Mouse (Mus musculus) heart, postnatal 14 days (tissue): ENCODE measurements at regions not wholly inside any gene's neighbourhood (a gene's known extent, or its start where the extent isn't known, plus 50 kb on each side); places are given as distances from the start of the nearest gene placed in this dataset.

ENCODE experiments used
- DNase-seq, 2 experiments: peaks; one replicate each; pipeline ENCODE4 v3.0.0; 2021 to 2022
- intact Hi-C: fragments of 180-260 bp; cut with DNase I; formaldehyde crosslinking; loops from one replicate; pipeline ENCODE4 v1.15.1; 2025

- no peak for DNase-seq
- intact Hi-C loops: no loop called here
Measured at GRCm38 (mm10) chr16:10098511-10098910, 71.5 kb upstream of the Rpl39l start.

GRCm38 (mm10) chr16:10088461-10089353 lies 81.3 kb upstream of the Rpl39l start:
- DNase-seq: peak; percentile 8 to 41
- intact Hi-C loops: loop anchor here (2.0 to 5.0 kb wide), 3 partner anchors 186 to 434 kb away; partner anchors contain the start of gene Tekt5

GRCm38 (mm10) chr16:10086341-10086740 lies 83.7 kb upstream of the Rpl39l start:
- DNase-seq: peak in 1 of 2 experiments; percentile 14
- intact Hi-C loops: loop anchor here (5.0 kb wide), 2 partner anchors 311 to 436 kb away; partner anchors contain the start of gene Tekt5

- intact Hi-C loops: loop anchor here (5.0 kb wide), 2 partner anchors 312 to 437 kb away; partner anchors contain the start of gene Tekt5
Measured at GRCm38 (mm10) chr16:10085429-10085828, 84.6 kb upstream of the Rpl39l start.

GRCm38 (mm10) chr16:10081751-10082150 lies 86.4 kb upstream of the Grin2a start:
- DNase-seq: no peak
- intact Hi-C loops: no loop called here

More at GRCm38 (mm10) chr16:10085429-10085828, 84.6 kb upstream of the Rpl39l start:
- DNase-seq: no peak

GRCm38 (mm10) chr16:10080121-10080679 lies 84.8 kb upstream of the Grin2a start:
- intact Hi-C loops: no loop called here
- no peak for DNase-seq

GRCm38 (mm10) chr16:10073158-10073557 lies 77.8 kb upstream of the Grin2a start:
- peak; percentile 40 to 69 for DNase-seq
- intact Hi-C loops: loop anchor here (5.0 kb wide), 1 partner anchor 1191 kb away; no protein-coding TSS in a partner anchor

- intact Hi-C loops: no loop called here
- no peak for DNase-seq
Measured at GRCm38 (mm10) chr16:10063491-10063890, 68.1 kb upstream of the Grin2a start.

- intact Hi-C loops: no loop called here
- DNase-seq: no peak
Measured at GRCm38 (mm10) chr16:10058094-10058493, 62.7 kb upstream of the Grin2a start.
